Mouse (Mus musculus) c-Kit-negative CD71-positive TER-119-positive erythroid progenitor cells, embryonic 14.5 days (primary cell): ENCODE results near the gene Spin1.

Source experiments
- DNase-seq: peaks from one replicate; pipeline ENCODE4 v3.0.0-alpha.2; 2013; ENCODE audit warnings: low read depth, low spot score

Gene Spin1

GRCm38 (mm10) chr13:51193893-51194292 lies 93.2 kb downstream of the Spin1 start:
- DNase-seq, result no peak

- DNase-seq, result no peak
Observed at GRCm38 (mm10) chr13:51197699-51198098, 97.0 kb downstream of the Spin1 start.

- DNase-seq, result no peak
Observed at GRCm38 (mm10) chr13:51198186-51198585, 97.5 kb downstream of the Spin1 start.
